Mouse (Mus musculus) heart, adult 8-10 months (tissue): ENCODE measurements around the gene Smarcad1. TPM values are rescaled to one million over a fixed set of nuclear protein-coding genes. Genes with fewer than 3 reads are reported as not detected.

ENCODE experiments used
- DNase-seq: peaks from one replicate; pipeline ENCODE4 v3.0.0; 2022; ENCODE audit warnings: low spot score
- total RNA-seq, 4 experiments: library from RNA; stranded (reverse); gene quantifications; 2 replicates each; pipeline ENCODE4 v1.2.4; 2022

Smarcad1 gene
- total RNA-seq, 4 experiments from 2014 or later, result 13.5 to 15.7 (median 14.5) TPM

DNA sequence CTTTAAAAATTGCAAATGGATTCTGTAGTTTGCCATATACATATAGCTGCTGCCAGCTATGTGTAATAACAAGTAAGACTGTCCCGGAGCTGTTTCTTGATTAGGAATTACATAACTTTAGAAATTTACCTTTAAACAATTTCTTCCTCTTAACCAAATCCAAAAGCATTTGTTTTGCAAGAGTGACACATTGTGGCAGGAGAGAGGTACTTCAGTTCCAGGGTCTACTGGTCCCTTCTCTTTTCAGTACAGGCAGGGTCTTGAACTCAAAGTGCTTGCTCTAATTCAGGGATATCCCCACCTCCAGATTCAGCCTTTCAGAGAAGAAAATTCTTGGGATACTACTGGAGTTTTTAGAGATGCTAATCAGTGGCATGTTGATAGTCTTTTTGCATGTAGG, 36.8 kb downstream of the Smarcad1 start:
- DNase-seq, result no peak

DNA sequence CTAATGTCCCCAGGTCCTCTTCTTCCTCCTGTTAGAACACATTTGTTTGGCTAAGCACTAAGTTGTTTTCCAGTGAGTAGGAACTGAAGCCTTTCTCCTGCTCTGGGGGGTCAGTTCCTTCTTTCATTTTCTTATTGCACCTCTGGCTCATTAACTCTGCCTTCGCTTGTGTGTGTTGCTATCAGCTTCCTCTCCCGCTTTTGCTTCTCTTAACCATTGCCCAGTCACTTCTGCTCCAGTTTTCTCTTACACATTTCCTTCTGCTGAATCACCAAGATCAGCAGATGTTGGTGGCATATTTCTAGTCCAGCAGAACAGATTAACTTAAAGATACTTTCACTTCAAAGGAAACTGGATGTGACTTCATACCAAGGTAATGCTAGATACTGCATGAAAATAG, 72.5 kb downstream of the Smarcad1 start:
- DNase-seq, result peak; percentile 5

DNA sequence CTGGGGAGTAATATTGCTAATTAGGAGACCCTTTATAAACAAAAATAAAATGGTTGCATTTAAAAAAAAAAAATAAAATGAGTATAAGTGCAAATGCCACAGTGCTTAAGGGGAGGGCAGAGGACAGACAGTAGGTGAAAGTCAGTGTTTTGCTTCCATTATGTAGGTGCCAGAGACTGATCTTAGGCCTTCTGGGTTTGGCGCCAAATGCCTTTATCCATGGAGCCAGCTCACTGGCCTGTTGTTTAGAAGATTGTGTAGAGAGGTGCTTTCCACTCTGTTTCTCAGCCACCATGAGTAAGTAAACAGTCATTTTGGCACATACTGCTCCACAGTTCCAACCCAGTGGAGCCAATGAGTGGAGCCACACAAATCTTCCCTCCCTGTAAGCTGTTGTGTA, 75.2 kb downstream of the Smarcad1 start:
- DNase-seq, result no peak

DNA sequence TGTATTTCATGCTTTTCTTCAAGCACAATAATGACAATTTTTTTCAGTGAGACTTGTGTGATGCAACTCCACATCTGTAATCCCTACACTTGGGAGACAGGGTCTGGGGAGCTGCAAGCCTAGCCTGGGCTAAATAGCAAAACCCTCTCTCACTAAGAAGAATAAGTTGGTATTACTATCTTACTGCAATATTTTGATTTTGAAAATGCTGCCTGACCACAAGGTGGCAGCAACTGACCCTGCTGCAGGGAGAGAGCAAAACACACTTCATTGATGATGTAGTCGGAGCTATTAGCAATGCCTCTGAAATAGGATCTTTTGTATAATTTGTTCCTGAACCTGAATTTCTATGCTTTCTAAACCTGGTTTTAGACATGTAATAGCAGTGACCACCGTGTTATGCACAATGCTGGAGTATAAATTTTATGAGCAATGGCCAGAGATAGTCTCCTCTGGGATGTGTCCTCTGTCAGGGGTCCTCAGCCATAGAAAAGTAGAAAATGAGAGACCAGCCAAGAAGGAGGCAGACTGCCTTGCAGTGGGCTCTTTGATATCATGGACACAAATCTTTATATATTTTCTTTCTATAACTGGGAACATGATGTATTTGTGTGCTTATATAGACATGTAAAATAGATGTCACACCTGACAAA, 83.8 kb downstream of the Smarcad1 start:
- DNase-seq, result peak; percentile 18

DNA sequence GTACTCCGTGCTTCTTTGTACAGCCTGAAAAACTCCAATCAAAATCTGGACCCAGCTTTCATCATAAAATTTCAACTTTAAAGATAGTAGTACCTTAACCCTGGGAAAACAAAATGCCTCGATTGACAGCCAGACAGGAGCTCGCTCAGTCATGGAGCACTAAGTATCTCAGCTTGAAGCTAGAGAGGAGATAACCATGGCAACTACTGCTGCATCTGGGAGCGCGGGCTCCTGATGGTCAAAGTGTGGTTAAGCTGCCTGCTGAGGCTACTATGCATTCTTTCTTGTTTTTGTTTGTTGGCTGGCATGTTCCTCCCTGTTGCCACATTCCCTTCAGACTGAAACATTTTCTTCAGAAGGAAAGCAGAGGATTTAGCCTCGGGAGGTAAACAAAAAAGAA, 90.0 kb downstream of the Smarcad1 start:
- DNase-seq, result no peak

DNA sequence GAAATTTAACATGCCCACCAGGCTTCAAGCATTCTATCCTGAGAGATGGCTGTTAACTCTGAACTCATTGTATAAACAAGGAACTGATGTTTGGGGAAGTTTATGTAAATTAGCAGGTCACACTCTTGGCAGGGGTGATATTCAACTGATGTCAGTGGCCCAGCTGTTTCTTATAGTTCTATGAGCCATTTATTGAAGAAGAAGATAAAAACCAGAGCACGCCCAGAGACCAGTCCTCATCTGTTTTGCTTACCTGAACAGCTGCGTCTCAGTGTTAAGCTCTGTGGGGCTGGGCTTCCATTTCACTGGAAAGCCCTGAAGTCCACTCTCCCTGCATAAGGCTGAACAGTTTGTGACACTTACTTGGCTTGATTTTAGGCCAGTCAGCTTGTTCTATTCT, 95.4 kb downstream of the Smarcad1 start:
- no peak for DNase-seq

DNA sequence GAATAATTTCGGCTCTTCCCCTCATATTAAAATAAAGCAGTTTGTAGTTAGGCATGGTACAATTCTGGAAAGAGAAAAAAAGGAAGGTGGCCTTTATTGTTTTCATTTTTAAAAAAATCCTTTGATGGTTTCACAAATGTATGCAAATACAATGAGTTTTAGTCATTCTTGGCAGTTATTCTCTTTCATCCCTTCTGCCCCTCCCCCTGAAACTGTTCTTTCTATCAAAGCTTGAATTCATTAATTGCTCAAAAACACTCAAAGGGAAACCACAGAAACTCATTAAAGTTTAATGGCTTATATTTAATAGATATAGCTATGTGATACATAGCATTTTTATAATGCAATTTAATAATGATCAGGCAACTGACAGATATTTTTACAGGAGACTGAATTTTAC, 95.9 kb downstream of the Smarcad1 start:
- no peak for DNase-seq

DNA sequence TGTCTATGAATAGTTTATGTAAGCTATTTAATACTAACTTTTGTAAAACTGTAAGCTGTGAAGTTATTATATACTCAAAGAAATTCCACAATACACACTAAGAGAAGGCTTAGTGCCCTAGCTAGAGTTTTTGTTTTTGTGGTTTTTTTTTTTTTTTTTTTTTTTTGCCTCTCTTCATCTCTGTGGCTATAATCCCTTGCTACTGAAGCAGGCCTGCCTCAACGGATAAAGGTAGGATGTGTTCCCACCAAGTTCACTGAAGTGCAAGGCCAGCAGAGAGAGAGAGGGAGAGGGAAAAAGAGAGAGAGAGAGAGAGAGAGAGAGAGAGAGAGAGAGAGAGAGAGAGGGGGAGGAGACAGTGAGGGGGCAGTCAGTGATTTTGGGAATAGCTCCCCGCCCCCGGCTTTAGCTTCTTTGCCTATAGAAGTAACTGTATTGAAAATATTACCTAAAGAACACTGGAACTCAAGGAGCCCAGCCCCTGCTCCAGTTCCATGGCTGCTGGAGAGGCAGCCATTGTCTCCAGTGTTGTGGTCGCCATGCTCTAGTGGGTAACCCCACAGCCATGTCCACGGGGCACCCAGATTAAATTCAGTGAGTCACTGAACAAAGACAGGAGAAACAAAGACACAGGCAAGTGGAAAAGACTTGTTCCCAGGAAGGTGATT, 97.8 kb downstream of the Smarcad1 start:
- DNase-seq, result no peak

DNA sequence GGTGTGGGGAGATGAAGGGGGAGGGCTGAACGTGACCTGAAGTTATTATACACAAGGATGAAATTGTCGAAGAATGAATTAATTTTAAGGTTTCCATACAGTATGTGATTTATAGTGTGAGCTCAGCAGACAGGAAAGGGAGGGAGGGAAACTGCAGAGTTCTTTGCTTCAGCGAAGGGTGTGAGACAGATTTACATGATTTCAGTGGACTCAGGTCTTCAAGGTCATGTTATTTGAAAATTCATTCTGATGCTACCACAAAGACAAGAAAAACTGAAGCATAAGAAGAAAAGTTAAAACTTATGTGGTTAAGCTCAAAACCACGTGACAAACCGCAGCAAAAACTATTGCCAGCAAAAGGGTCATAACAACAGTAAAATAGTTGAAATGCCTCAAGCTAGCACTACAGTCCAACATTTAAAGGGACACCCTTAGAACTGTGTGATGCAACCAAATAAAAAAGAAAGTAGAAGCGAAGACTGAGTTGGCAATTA, 98.4 kb downstream of the Smarcad1 start:
- no peak for DNase-seq

DNA sequence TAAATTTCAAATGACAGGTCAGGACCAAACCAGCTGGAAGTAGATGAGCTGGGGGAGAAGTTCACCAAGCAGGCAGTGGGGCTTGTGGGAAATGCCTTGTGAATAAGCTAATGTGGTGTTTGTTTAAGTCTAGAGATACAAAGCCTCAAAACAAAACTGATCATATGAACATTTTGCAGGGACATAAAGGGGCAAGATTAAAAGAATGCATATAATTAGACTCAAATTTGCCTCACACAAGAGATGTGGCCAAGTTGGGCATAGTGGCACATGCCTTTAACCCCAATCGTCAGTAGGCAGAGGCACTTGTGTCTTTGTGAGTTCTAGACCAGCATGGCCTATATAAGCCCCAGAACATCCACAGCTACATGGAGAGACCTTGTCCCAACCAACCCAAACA, 99.9 kb downstream of the Smarcad1 start:
- DNase-seq, result no peak

DNA sequence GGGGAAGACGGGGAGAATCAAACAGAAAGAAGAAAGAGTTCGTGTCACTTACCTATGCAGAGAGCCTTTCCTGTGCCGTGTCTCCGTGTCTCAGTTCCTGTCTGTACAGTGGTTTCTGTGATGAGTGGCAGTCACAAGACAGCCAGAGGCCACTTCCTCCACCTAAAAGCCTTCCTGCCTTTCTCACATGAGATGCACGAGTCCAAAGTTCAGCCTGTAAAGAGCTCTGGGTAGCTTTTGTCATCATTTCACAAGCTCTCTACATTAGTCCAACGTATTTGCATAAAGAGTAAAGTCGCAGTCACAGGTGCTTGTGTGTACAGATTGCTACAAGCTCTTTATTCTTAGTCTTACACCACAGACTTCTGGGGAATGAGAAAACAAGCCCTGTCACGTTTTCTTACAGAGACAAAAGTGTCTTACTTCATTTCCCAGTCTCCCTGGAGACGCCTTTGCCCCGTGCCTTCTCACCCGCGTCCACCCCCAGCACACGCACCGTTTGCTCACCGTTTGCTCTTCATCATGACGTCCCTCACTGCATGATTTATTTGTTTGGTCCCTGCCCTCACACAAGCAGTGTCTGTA, 102.3 kb downstream of the Smarcad1 start, which contains the start of gene Hpgds:
Gene Hpgds (minus strand): TSS at position 288 of the 585 bp plus-strand sequence.
- peak; percentile 5 for DNase-seq

DNA sequence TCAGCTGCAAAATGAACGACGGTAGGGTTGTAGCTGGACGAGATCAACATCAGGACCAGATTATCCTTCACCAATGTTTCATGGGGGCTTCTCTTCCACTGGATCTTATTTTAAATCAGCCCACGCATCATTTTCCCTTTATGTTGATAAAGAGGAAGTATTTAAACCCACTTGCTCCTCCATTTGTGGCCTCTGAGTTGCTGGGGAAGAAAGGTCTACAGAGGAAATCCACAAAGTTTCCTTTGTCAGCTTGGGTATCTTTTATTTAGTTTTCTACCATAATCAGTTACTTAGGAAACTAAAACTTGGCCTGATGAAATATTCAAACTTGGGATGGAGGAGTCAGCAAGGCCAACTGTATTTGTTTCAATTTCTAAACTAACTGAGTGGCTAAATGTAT, 104.0 kb downstream of the Smarcad1 start:
- DNase-seq, result peak; percentile 4

DNA sequence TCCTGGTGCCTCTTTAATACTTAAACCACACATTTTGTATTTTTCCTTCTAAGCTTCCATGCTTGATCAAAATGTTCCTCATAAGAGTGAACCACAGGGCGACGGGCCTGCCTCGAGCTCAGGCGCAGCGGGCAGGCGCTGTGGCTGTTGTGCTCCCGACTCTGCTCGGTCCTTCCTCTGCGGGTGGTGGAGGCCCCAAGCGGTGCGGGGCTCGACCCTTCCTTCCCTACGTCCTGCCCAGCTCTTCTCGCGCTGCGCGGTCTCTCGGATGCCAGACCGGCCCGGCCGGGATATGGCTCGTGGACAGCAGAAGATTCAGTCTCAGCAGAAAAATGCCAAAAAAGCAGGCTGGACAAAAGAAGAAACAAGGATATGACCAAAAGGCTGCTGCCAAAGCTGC, 108.3 kb downstream of the Smarcad1 start:
- no peak for DNase-seq

DNA sequence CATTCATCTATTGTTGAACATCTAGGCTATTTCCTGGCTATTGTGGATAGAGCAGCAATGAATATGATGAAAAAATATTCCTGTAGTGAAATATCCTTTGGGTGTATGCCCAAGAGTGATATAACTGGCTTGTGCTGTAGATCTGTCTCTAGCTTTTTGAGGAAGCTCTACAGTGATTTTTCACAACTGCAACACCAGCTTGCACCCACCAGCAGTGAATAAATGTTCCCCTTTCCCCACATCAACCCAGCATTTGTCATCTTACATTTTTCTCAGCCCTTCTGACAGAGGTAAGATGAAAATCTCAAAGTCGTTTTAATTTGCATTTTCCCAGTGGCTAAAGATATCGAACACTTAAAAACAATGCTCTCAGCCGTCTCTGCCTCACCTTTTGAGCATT, 111.2 kb downstream of the Smarcad1 start:
- DNase-seq, result no peak

DNA sequence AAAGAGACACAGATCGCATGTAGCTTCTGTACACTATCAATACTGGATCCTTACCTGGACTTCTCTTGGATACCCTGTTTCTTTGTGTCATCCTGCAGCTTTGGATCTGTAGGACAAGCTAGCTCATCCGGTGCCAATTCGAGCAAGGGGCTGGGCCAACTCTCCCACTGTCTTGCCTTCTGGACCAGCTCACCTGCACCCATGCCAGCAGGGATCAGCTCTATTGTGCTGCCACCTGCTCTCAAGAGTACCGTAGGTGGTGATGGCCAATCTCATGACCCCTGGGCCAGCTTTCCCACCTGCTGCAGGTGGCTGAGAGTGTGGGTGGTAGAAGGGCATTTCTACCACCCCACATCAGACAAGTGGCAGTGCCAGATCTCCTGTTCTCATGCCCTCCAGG, 114.7 kb downstream of the Smarcad1 start:
- DNase-seq, result no peak

DNA sequence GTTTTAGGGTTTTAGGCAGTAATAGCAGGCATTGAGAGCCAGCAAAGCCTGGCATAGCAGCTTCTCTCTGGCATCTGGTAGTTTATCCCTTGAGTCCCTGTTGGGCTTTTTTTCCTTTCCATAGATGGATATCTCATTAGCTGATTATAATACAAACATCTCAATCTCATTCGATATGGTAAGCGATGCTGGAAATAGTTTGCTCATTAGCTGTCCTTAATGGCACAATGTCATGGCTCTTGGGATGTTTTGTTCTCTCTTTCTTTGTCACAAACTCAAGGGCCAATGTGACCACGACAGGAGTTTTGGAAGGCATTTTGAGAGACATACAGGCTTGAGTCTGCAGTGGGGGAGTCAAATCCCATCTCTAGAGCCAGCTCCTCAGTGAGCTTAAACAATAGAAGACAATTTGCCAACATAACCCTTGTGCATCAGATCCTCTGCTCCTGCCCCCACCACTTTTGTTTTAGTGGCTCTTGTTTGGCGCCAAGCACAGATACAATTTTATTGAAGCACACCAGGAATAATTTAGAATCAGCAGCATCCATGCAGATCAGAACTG, 117.1 kb downstream of the Smarcad1 start:
- no peak for DNase-seq

DNA sequence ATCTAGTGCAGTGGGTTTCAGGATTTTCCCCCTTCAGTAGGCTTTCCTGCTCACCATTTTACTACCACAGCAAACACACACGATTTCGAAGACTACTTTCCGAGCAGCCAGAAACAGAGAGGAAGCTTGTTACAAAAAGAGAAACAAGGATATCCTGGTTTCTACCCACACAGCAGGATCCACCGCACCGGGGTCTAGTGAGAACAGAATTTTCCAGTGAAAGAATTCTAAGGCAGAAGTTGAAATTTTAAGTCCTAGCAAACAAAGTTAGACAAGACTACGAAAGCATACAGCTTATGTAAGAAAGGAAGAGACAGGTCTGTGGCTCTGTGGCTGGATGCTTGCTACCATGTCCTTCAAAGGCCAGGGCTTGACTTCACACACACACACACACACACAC, 121.8 kb downstream of the Smarcad1 start:
- DNase-seq, result peak; percentile 21

DNA sequence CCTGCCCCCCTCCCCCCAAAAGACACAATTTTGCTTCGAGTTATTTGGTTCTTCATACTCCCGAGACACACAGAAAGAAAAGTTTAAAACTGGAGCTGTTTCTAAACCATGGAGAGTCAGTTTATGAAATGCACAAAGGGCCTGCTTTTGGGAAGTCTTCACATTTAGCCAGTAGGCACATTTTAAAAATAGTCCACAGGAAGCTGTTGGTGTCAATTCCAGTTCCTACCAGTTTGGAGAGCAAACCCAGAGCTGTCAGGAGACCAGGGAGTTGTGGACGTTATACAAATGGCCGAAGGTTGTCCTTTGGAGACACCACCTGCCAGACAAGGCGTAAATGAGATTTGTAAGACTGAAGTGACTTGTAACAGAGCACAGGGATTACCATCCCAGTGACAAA, 122.6 kb downstream of the Smarcad1 start:
- peak; percentile 15 for DNase-seq
